Mouse (Mus musculus) right cerebral cortex, postnatal 4 days (tissue): ENCODE data around the gene Atp13a3.
A peak's percentile ranks its signal among the peaks of the same experiment; 100 is the strongest.
"Not testable (repeated sequence)": the region's sequence is repeated elsewhere in the genome, so short reads cannot be mapped to it uniquely, and the experiment has no call there.

ENCODE experiments used
- DNase-seq: peaks from one replicate; pipeline ENCODE4 v3.0.0-alpha.2; 2022

Atp13a3 gene

DNA sequence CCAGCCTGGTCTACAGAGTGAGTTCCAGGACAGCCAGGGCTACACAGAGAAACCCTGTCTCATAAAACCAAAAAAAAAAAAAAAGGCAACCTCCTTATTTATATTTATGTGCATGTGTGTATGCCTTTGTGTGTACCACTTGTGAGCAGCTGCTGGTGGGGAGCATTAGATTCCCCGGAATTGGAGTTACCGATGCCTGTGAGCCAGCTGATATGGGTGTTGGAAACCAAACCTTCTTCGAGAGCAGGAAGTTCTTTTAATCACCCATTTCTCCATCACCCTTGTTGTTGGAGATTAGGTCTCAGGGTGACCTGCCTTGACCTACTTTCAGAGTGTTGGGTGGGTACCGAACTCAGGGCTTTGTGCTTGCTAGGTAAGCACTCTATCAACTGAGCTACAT is 5.1 kb upstream of the Atp13a3 start:
- DNase-seq: no peak

GRCm38 (mm10) chr16:30407513-30407912 is 1.7 kb upstream of the Atp13a3 start:
- DNase-seq: no peak

DNA sequence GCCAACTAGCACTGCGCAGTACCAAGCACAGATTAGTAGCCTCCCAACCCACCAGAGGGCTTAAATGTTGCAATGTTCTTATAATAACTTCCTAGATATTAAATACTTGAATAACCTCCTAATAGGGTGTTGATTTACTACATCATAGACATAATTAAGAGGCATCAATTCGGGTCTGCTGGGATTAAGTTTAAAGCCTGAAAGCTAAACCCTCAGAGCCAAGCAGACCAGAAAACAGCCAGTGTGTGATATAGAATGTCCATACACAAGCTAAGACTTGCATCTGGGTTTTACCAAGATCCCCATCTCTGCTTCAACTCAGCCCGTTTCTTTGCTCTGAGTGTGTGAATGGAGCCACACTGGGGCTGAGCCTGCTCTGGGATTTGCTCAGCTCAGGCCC is 2.2 kb downstream of the Atp13a3 start:
- no peak for DNase-seq

- DNase-seq: no peak
Measured at GRCm38 (mm10) chr16:30397127-30398057, 8.4 kb downstream of the Atp13a3 start.

DNA sequence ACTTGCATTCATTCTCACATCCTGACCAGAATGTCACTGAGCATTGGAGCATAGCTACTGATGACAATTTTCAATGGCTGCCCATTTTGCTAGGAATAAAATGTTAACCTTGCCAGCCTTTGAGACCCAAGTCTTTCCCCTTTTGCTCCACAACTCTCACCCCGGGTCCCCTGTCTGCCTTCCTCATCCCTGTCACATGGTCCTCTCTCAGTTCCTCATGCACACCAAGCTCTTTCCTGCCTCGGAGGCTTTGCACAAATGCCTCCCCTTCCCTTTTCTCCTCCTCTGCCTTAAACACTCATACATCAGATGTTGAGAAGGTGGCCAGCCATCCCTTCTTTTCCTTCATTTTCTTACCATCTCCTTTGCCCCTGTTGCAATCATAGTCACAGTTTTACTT is 10.6 kb downstream of the Atp13a3 start:
- no peak for DNase-seq

DNA sequence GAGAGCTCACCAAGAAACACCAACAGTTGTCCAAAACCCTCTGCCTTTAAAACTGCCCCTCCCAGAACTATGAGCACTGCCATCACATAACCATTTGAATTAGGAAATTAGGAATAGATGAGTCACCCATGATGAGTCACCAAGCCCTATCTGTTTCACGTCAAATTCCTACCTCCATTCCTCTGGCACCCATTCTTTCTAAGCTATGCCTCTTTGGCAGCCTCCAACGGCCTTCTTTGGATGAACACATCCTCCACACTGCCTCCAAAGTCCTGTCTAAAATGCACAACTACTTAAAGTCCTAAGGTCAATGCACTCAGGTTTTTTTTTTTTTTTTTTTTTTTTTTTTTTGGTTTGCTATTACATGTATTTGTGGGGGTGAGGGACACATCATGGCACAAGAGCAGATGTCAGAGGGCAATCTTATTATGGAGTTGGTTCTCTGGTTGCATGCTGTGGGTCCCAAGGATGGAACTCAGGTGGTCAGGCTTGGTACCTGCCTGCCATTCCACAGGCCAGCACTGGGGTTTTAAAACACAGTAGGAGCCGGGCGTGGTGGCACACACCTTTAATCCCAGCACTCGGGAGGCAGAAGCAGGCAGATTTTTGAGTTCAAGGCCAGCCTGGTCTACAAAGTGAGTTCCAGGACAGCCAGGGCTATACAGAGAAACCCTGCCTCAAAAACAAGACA is 15.0 kb downstream of the Atp13a3 start:
- DNase-seq: no peak

GRCm38 (mm10) chr16:30389831-30390649 is 15.7 kb downstream of the Atp13a3 start:
- no peak for DNase-seq

GRCm38 (mm10) chr16:30389210-30389684 is 16.5 kb downstream of the Atp13a3 start:
- peak; percentile 45 for DNase-seq

DNA sequence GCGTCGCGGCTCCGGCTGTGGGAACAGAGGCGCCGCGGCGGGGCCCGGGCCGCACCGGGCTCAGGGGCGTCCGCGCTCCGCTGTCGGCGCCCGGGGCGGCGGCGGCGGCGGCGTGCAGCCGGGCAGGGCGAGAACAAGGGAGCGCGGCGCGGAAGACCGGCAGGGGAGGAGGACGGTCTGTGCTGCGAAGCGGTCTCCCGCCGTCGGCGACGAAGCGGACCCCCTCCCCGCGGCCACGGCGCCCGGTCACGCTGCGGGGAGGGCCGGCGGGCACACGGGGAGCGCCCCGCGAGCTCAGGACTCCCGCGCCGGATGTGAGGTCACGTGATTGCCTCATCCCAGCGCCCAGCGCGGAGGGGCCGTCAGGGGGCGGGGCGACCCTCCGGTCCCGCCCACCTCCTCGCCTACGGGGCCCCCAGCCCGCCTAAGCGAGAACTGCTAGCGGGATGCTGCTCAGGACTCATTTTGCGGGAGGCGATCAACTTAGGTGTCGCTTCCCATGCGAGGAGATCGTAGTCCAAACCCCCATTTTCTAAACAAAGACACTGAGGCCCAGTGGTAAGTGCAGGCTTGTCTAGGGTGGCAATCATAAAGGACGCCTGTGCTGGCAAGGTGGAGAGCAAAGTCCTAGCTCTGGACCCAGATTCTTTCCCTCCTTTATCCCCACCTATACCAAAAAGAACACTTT is 17.1 kb downstream of the Atp13a3 start:
- DNase-seq: peak; percentile 90

- peak; percentile 37 for DNase-seq
Measured at GRCm38 (mm10) chr16:30387871-30388460, 17.8 kb downstream of the Atp13a3 start.

GRCm38 (mm10) chr16:30386911-30387439 is 18.8 kb downstream of the Atp13a3 start:
- DNase-seq: no peak

- DNase-seq: no peak
Measured at GRCm38 (mm10) chr16:30385531-30385930, 20.2 kb downstream of the Atp13a3 start.

DNA sequence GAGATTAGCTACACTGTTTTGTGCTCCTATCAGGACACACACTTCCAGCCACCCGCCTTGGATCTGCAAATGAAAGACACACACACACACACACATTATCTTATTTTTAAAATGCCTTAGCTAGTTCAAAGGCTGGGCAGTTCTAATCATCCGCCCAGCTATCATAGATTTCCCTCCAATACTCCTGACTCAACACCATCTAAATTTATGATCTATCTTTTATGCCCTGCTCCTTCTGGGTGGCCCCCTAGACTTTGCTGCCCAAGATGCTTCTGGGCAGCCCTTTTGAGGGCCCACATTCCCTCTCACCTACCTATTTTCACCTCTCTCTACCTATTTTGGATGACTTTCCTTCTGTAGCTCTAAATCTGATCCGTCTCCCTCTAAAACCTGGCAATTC is 29.5 kb downstream of the Atp13a3 start:
- DNase-seq: no peak

- DNase-seq: no peak
Measured at GRCm38 (mm10) chr16:30374927-30375326, 30.8 kb downstream of the Atp13a3 start.

DNA sequence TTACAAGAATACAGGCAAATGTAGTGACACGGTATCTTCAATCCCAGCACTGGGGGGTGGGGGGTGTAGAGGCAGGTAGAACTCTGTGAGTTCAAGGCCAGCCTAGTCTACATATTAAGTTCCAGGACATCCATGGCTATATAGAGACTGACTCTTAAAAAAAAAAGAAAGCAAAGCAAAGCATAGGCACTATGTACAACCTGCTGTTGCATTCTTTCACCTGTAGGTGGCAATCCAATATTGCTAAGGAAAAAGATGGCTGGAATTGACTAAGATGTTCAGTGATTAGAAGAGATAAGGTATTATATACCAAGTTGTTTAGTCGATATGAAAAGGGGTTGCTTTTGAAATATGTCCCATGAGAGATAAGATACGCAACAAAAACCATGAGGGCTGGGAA is 31.5 kb downstream of the Atp13a3 start:
- DNase-seq: no peak

DNA sequence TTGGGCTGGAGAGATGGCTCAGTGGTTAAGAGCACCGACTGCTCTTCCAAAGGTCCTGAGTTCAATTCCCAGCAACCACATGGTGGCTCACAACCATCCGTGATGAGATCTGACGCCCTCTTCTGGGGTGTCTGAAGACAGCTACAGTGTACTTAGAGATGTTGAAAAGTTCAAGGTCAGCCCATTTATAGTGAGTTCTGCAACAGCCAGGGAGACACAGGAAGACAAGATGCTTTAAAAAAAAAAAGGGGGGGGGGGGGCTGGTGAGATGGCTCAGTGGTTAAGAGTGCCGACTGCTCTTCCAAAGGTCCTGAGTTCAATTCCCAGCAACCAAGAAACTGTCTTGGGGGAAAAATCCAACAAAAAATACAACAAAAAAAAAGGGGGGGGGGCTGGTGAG is 32.5 kb downstream of the Atp13a3 start:
- not testable (repeated sequence) for DNase-seq

DNA sequence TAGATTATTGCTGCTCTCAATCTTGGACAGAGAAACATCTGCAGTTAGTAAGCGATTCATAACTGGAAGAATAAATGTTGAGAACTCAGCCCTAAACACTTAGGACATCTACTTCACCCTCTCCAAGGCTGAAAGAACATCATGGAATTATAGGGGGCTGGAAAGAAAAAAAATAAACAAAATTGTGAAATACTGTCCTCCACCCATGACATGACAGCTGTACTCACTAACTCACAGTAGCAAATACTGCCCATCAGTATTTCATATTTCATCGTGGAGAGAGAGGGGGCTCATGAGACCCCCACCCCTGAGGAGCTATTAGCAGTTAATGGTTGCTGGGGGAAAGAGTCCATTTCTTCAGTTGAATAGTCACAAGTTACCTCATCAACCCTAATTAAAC is 38.4 kb downstream of the Atp13a3 start:
- DNase-seq: no peak

- DNase-seq: no peak
Measured at GRCm38 (mm10) chr16:30364604-30365003, 41.2 kb downstream of the Atp13a3 start.

DNA sequence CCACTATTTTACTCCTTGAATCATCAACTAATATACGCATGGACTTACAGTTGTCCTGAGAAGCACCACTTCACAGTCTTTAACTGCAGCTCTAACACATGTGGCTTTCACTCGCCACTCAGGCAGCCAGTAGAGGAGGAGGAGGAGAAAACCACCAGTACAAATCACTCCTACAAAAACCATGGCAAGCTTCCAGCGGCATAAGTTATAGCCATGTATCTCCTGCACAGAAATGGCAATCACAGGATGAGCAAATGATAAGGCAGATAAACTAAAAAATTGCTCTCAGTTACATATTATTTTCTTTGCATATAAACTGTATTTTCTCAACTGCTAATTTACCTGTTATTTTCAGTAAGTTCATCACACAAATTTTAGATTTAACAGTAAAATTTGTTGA is 43.2 kb downstream of the Atp13a3 start:
- DNase-seq: no peak

- DNase-seq: not testable (repeated sequence)
Measured at GRCm38 (mm10) chr16:30353489-30353888, 52.3 kb downstream of the Atp13a3 start.

GRCm38 (mm10) chr16:30314236-30314635 is 91.5 kb downstream of the Atp13a3 start:
- no peak for DNase-seq

DNA sequence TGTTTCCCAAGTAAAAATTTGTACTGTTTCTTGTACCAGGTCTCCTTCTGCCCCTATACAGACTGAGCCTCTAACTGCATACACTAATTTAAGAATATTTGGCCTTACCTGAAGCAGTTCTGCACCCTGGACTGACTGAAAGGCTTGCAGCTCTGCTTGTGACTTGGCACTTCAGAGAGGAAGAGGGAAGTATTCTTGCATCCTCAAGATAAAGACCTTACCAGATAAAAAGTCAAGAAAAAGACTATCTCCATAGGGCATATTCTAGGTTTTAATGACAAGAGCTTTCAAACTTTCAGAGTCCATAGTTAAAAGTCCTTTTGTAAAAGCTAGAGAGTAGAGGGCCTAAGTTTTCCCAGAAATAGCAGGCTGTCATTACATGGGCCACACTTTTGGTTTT is 95.1 kb downstream of the Atp13a3 start, which contains the start of gene Gp5:
TSS of gene Gp5 (minus strand) at position 133 of the 400 bp plus-strand sequence.
- DNase-seq: no peak
